Mouse (Mus musculus): ENCODE measurements at regions not wholly inside any gene's neighbourhood (a gene's known extent, or its start where the extent isn't known, plus 50 kb on each side); places are given as distances from the start of the nearest gene placed in this dataset.
"Not testable (repeated sequence)": the region's sequence is repeated elsewhere in the genome, so short reads cannot be mapped to it uniquely, and the experiment has no call there.

DNA sequence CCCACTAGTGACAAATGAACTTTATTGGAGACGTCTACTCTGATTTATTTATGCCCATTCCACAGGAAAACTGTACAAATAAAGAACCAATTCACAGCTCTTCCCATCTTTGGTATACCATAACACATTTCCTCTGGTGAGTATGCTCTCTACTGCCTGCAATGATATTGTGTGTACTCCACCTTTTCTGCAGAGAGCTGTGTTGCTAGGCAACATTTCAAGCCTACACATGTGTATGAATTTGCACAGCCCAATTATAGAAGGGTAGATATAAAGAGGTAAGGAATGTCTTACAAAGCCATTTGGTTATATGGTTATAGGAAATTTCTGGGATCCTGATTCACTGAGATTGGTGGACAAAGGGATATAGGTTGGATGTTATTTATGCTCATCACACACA is 227.4 kb downstream of the 4931408C20Rik start:
- no peak for DNase-seq (ENCODE audit: low read depth, low spot score)

DNA sequence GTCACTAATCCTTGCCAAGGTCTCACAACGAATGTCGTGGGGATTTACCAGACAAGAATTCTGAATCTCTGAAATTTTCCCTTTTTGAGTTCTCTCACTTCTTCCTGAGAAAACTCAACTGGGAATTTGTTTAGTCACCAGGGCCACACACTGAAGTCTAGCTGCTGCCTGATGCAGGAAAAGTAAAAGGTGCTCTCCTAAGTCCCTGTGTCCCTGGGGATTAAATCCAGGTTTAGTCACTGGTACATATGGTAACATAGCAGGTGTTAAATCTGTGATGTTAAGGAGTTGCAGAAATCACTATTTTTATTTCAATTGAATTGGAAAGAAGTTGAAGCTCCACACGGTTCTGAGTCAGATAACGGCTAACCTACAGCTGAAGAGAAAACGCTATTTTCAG is 260.9 kb downstream of the 4931408C20Rik start:
- no peak for DNase-seq (ENCODE audit: low read depth, low spot score)

- no peak for DNase-seq (ENCODE audit: low read depth, low spot score)
Observed at GRCm38 (mm10) chr1:26387938-26388897, 299.0 kb downstream of the 4931408C20Rik start.

- DNase-seq (ENCODE audit: low read depth, low spot score), result no peak
Observed at GRCm38 (mm10) chr1:26340543-26340942, 346.7 kb downstream of the 4931408C20Rik start.

- not testable (repeated sequence) for DNase-seq (ENCODE audit: low read depth, low spot score)
Observed at GRCm38 (mm10) chr1:26339876-26340275, 347.4 kb downstream of the 4931408C20Rik start.

- DNase-seq (ENCODE audit: low read depth, low spot score), result peak; percentile 35
Observed at GRCm38 (mm10) chr1:26289582-26289981, 397.7 kb downstream of the 4931408C20Rik start.

GRCm38 (mm10) chr1:26282885-26283613 is 404.2 kb downstream of the 4931408C20Rik start:
- DNase-seq (ENCODE audit: low read depth, low spot score), result peak; percentile 84

GRCm38 (mm10) chr1:26276606-26277005 is 410.7 kb downstream of the 4931408C20Rik start:
- peak; percentile 52 for DNase-seq (ENCODE audit: low read depth, low spot score)

- no peak for DNase-seq (ENCODE audit: low read depth, low spot score)
Observed at GRCm38 (mm10) chr1:26243351-26243750, 413.8 kb upstream of the Adgrb3 start.

GRCm38 (mm10) chr1:26229291-26230053 is 400.0 kb upstream of the Adgrb3 start:
- no peak for DNase-seq (ENCODE audit: low read depth, low spot score)

DNA sequence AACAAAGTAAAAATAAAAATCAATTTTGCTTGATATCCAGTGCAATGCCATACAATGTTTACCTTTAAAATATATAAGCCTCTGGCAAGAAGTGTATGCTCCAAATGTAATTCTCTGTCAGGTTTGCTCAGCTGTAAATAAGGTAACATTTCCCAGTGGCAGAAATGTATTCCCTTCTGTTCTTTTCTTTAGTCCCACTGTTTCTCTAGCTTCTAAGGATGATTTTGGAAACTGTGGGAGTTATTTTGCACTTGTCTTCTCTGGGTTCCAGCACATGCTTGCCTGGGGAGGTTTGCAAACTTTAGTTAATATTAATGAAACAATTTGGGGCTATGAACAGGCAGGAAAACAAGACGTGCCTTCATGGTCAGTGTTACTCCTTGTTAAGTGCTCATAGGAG is 374.9 kb upstream of the Adgrb3 start:
- DNase-seq (ENCODE audit: low read depth, low spot score), result peak; percentile 15
